Mouse (Mus musculus) layer of hippocampus, adult 18-20 months (tissue): ENCODE results near the gene Tmprss4. TPM values are rescaled to one million over a fixed set of nuclear protein-coding genes. Genes with fewer than 3 reads are reported as not detected.

Experiments
- DNase-seq, 2 experiments: peaks; one replicate each; pipeline ENCODE4 v3.0.0; 2022; ENCODE audit warnings: low spot score in 2 of 2
- total RNA-seq, 2 experiments: library from RNA; stranded (reverse); gene quantifications; 2 replicates each; pipeline ENCODE4 v1.2.3; 2021

Gene Tmprss4
- total RNA-seq, 2 experiments from 2014 or later, result not detected

- DNase-seq, result no peak
Measured at GRCm38 (mm10) chr9:45197549-45197948, 6.3 kb downstream of the Tmprss4 start.

- no peak for DNase-seq
Measured at GRCm38 (mm10) chr9:45196125-45196830, 7.6 kb downstream of the Tmprss4 start.

GRCm38 (mm10) chr9:45195468-45195867 is 8.4 kb downstream of the Tmprss4 start:
- no peak for DNase-seq

GRCm38 (mm10) chr9:45189661-45190174 is 14.2 kb downstream of the Tmprss4 start:
- no peak for DNase-seq

- no peak for DNase-seq
Measured at GRCm38 (mm10) chr9:45188570-45189563, 15.0 kb downstream of the Tmprss4 start.

DNA sequence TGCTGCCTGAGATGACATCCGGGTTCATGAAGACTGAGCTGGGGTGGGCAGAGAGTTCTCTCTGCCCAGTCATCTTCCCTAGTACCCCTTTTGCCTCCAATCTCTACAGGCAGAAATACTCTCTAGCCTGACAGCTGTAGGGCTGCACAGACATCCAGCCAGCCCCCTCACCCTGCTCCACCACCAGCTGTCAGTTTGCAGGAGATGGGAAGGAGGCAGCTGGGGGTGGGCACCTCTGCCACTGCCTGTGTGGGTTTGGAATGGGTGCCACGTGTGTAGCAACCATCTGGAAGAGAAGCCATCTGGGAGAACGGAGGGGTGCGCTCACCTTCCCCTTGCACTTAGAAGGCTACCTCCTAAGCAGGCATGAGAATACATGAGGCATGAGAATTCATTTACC is 18.6 kb downstream of the Tmprss4 start:
- peak; percentile 33 to 60 for DNase-seq

DNA sequence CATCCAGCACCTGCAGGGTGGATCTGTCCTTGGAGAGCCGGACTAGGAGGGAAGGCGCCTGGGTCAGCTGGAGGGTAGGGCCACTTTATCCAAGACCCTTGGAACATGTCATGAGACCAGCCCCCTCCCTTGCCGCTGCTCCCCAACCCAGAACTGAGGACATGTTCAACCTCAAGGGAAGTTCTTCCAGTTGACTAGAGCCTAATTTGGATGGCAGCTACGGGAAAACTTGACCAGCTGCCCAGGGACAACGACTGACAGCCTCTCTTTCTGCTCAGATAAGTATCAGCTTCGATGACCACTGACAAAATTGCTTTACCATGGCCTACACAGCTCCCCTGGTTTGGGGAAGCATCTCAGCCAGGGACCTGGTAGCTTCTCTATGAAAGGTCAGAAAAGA is 20.6 kb downstream of the Tmprss4 start:
- DNase-seq, result no peak

GRCm38 (mm10) chr9:45182521-45182920 is 21.4 kb downstream of the Tmprss4 start:
- DNase-seq, result no peak

- no peak for DNase-seq
Measured at GRCm38 (mm10) chr9:45181770-45182169, 22.1 kb downstream of the Tmprss4 start, which contains the start of gene BC049352. TSS of gene BC049352 (plus strand) at chr9:45182007.

GRCm38 (mm10) chr9:45179282-45179681 is 24.6 kb downstream of the Tmprss4 start:
- no peak for DNase-seq

DNA sequence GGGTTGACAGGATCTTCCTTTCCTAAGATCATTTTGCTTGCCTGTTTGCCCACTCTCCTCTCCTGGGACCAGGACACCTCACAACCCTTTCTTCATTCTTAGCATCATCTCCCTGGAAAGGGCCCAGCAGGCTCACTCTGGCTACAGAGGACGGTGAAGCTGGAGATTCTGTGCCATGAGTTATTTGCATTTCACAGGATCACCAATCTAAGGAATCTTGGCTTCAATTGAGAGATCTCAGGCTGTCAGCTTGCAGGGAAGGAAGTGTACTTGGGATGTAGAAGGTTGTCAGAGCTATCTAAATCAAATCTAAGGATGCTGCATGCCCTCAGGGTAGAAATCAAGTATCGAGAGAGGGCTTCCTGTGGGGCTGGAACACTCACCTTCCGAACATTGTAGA is 30.4 kb downstream of the Tmprss4 start:
- no peak for DNase-seq

DNA sequence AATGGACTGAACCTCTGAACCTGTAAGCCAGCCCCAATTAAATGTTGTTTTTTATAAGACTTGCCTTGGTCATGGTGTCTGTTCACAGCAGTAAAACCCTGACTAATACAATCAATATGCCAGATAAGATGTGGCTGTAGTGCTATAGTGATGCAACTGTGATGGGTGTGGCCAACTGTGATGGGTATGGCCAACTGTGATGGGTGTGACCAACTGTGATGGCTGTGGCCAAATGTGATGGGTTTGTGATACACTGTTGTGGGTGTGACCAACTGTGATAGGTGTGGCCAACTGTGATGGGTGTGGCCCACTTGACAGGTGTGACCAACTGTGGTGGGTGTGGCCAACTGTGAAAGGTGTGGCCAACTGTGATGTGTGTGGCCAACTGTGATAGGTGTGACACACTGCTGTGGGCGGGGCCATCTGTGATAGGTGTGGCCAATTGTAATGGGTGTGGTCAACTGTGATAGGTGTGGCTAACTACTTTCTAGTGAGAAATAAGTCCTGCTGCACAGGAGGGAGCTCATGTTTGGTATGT is 32.8 kb downstream of the Tmprss4 start:
- DNase-seq, result no peak

- peak in 1 of 2 experiments; percentile 31 for DNase-seq
Measured at GRCm38 (mm10) chr9:45170150-45170549, 33.7 kb downstream of the Tmprss4 start.

- DNase-seq, result no peak
Measured at GRCm38 (mm10) chr9:45167903-45168302, 36.0 kb downstream of the Tmprss4 start.

GRCm38 (mm10) chr9:45153361-45153760 is 50.5 kb downstream of the Tmprss4 start:
- no peak for DNase-seq

- no peak for DNase-seq
Measured at GRCm38 (mm10) chr9:45150933-45151332, 53.0 kb downstream of the Tmprss4 start.

DNA sequence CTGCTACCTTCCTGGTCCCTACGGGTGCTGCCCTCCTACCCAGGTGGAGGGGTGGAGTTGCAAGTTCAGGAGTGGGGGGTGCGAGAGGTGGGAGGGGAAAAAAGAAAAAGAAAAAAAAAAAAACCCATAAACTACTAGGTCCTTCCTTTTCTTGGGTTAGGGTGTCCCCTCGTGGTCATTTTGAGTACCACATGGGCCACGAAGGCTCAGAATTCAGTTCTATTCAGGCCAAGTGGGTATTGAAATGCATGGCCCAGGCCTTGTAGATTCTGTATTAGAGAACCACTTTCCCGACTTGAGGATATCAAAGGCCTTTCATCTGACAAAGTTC is 57.7 kb downstream of the Tmprss4 start:
- peak; percentile 67 to 87 for DNase-seq

DNA sequence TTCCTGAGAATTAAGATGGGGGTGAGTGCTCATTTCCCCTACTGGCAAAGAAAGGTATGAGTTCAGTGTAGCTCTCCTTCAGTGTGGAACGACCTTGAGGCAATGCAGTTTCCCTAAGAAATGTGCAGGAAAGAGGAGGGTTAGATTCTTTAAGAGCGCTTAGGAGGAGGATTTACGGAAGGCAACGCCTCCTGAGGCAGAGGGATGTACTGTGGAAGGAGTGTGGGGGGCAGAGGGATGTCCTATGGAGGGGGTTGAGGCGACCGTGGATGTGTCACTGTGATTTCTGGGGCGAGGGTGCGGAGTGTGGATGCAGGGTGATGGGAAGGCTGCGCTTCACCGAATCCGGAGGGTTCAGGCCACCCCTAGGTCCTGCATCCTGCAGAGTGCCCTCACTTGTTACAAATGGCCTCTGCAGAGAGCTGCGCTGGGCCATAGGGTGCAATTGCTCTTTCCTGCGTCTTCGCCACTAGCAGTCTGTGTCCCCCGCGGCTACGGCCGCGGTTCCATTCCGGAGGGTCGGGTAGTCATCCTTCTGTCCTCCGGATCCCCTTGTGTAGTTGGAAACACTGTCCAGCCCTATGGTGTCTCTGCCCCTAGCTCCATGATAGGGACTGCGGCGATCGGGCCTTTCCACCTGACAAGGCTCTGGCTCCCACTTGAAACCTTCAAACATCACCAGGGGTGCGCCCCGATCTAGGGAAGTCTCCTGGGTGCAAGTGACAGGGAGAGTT is 58.2 kb downstream of the Tmprss4 start:
- DNase-seq, result peak in 1 of 2 experiments; percentile 32

DNA sequence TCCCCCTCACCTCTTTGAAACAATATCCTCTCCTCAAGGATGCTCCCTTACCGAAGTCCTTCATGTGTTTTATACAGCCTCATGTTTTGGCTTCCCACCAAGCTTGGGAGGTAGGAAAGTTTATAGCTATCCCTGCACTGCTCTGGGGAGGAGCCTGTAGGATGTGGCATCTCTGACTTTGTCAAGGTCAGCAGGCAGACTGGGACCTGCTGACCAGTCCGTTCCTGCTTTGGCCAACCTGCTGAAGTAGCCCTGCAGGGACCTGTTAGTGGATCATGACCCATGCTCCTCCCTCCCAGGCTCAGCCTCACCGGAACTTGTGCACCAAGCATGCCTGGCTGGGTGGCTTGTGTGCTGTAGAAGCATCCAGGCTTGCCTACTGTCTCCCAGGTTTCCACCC is 61.2 kb downstream of the Tmprss4 start:
- no peak for DNase-seq

GRCm38 (mm10) chr9:45140945-45141344 is 62.9 kb downstream of the Tmprss4 start:
- DNase-seq, result no peak

DNA sequence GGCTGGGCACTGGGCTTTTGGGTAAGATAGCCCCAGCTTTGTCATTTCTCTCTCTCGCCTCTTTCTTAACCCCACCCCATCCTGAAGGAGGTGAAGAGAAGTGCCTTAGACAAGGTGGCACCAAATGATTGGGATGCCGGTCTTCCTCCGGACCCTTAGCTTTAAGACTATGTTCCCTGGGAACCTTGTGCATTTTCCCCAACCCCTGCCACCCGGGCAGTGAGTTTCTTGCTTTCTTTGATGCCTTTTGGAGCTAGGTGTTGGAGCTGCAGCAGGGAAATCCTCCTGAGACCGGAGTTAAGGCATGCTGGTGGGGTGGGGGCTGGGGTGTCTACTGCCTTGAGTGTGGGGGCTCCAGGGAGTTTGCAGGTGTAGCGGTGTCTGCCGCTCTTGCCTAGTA is 64.8 kb downstream of the Tmprss4 start:
- DNase-seq, result no peak
